Mouse (Mus musculus) kidney, adult 2 months (tissue): Measurements from ENCODE around the gene Gfral.

ENCODE experiments used
- CTCF ChIP-seq: fragments of 200-500 bp; conservative IDR thresholded peaks from 2 replicates; pipeline ENCODE4 v1.5.1; 2011; ENCODE audit warnings: low read depth, mild to moderate bottlenecking, control low read depth, low read length, moderate library complexity, mixed read lengths; ENCODE audit not compliant: insufficient read depth, insufficient read length
- POLR2A ChIP-seq: fragments of 200-500 bp; IDR thresholded peaks from one replicate; pipeline ENCODE4 v1.6.1; 2011; ENCODE audit warnings: low read depth, low read length, control low read depth

GRCm38 (mm10) chr9:76236626-76237025 lies 23.2 kb upstream of the Gfral start:
- peak; percentile 61 for TF ChIP-seq CTCF
- no peak for TF ChIP-seq POLR2A
